Mouse (Mus musculus) gastrocnemius, postnatal 25 days (tissue): ENCODE data around the gene Cd177. TPM values are rescaled to one million over a fixed set of nuclear protein-coding genes. Genes with fewer than 3 reads are reported as not detected.

ENCODE experiments used
- total RNA-seq, 2 experiments: library from RNA; stranded (reverse); gene quantifications; 1 replicate in 1 of 2; 2 replicates in 1 of 2; pipeline ENCODE4 v1.2.3; 2021

Gene Cd177
- total RNA-seq, 2 experiments from 2014 or later, result not detected

Other genes starting within 250 kb of the Cd177 start
- not detected for gene AC161166.1, start 247.9 kb downstream of the Cd177 start, total RNA-seq
- gene Irgq, start 229.6 kb downstream of the Cd177 start, total RNA-seq, result 10 to 100 TPM; 12.3 to 13.0 TPM
- not detected for gene Pinlyp, start 214.2 kb downstream of the Cd177 start, total RNA-seq
- 10 to 100 TPM; 15.8 to 17.5 TPM for gene Xrcc1, start 214.0 kb downstream of the Cd177 start, total RNA-seq
- 10 to 100 TPM; 21.6 to 25.9 TPM for gene Ethe1, start 172.8 kb downstream of the Cd177 start, total RNA-seq
- gene Zfp575, start 172.7 kb downstream of the Cd177 start, total RNA-seq, result under 1 TPM in 1 of 2 experiments, not detected in 1; 0.13 TPM
- under 1 TPM; 0.59 to 0.70 TPM for gene Phldb3, start 149.5 kb downstream of the Cd177 start, total RNA-seq
- gene Lypd3, start 123.8 kb downstream of the Cd177 start, total RNA-seq, result not detected
- gene Tex101, start 83.6 kb downstream of the Cd177 start, total RNA-seq, result not detected
- gene BC049730, start 51.1 kb downstream of the Cd177 start, total RNA-seq, result not detected
- gene Gm4763, start 33.4 kb downstream of the Cd177 start, total RNA-seq, result not detected
- not detected for gene Ceacam10, start 16.9 kb upstream of the Cd177 start, total RNA-seq
- gene Gm9844, start 101.9 kb upstream of the Cd177 start, total RNA-seq, result not detected
- not detected for gene Lypd4, start 109.6 kb upstream of the Cd177 start, total RNA-seq
- not detected for gene Dmrtc2, start 109.7 kb upstream of the Cd177 start, total RNA-seq
- gene Rps19, start 124.1 kb upstream of the Cd177 start, total RNA-seq, result 100 to 1,000 TPM; 300 to 345 TPM
- under 1 TPM in 1 of 2 experiments, not detected in 1; 0.24 TPM for gene Cd79a, start 137.1 kb upstream of the Cd177 start, total RNA-seq
- 10 to 100 TPM; 30.9 to 34.2 TPM for gene Arhgef1, start 142.6 kb upstream of the Cd177 start, total RNA-seq
- gene Gm4881, start 184.2 kb upstream of the Cd177 start, total RNA-seq, result not detected
- 100 to 1,000 TPM; 191 to 193 TPM for gene Rabac1, start 212.4 kb upstream of the Cd177 start, total RNA-seq
- under 1 TPM in 1 of 2 experiments, not detected in 1; 0.46 TPM for gene Atp1a3, start 245.6 kb upstream of the Cd177 start, total RNA-seq